Mouse (Mus musculus): ENCODE data around the gene Dek.

GRCm38 (mm10) chr13:47093791-47094190 lies 12.2 kb downstream of the Dek start:
- TF ChIP-seq CTCF (IDR thresholded peaks at IDR 0.05; ENCODE audit: insufficient read depth, low read length) = no peak
- no peak for TF ChIP-seq POLR2A (IDR thresholded peaks at IDR 0.05; ENCODE audit: borderline replicate concordance, extremely low read depth, low read depth, low read length)

Data from lung, adult 2 months (tissue).